Mouse (Mus musculus) forebrain, embryonic 16.5 days (tissue): ENCODE data around the gene Hint3. TPM values are rescaled to one million over a fixed set of nuclear protein-coding genes. Genes with fewer than 3 reads are reported as not detected.

ENCODE experiments used
- ATAC-seq: fragments of 200-750 bp; cut with Nextera tagmentation; 2 replicates; pipeline ENCODE4 v1.8.0; 2017; ENCODE audit warnings: mild to moderate bottlenecking, moderate library complexity
- H3K27ac ChIP-seq: fragments of 300-500 bp; sonication (generic); 2 replicates; pipeline ENCODE4 v1.5.1; 2014; ENCODE audit warnings: low read length, control low read depth
- H3K27me3 ChIP-seq: fragments of 300-500 bp; sonication (generic); replicated peaks from 2 replicates; pipeline ENCODE4 v1.6.1; 2014; ENCODE audit warnings: low read length; ENCODE audit not compliant: control insufficient read depth, insufficient read depth
- H3K36me3 ChIP-seq: fragments of 300-500 bp; sonication (generic); 2 replicates; pipeline ENCODE4 v1.6.1; 2014; ENCODE audit not compliant: control insufficient read depth, insufficient read depth
- H3K4me1 ChIP-seq: fragments of 300-500 bp; sonication (generic); replicated peaks from 2 replicates; pipeline ENCODE4 v1.6.1; 2014; ENCODE audit warnings: low read length; ENCODE audit not compliant: control insufficient read depth, insufficient read depth
- H3K4me2 ChIP-seq: fragments of 300-500 bp; sonication (generic); 2 replicates; pipeline ENCODE4 v1.6.1; 2014; ENCODE audit warnings: mild to moderate bottlenecking, low read length, control low read depth
- H3K4me3 ChIP-seq: fragments of 300-500 bp; sonication (generic); replicated peaks from 2 replicates; pipeline ENCODE4 v1.5.1; 2014; ENCODE audit warnings: mild to moderate bottlenecking, low read length, control low read depth
- H3K9ac ChIP-seq: fragments of 300-500 bp; sonication (generic); replicated peaks from 2 replicates; pipeline ENCODE4 v1.6.1; 2014; ENCODE audit warnings: low read depth, low read length, control low read depth
- H3K9me3 ChIP-seq: fragments of 300-500 bp; sonication (generic); 2 replicates; pipeline ENCODE4 v1.6.1; 2016; ENCODE audit warnings: low read length; ENCODE audit not compliant: control insufficient read depth
- WGBS: fragments of 180-500 bp; shearing (Covaris S2); extraction: QIAGEN DNeasy Blood & Tissue Kit; methylation state at CpG from one replicate; pipeline ENCODE4 v1.1.7; 2014; 5-methylcytosine and 5-hydroxymethylcytosine counted together
- polyA plus RNA-seq: library from polyadenylated mRNA; unstranded; fragments of >200 nt; fragmentation: Nextera tagmentation; extraction: Ambion mirVana; gene quantifications from 2 replicates; pipeline ENCODE4 v1.2.1, GENCODE M21; 2015

Gene Hint3
- polyA plus RNA-seq, 1 experiment from 2014 or later = 22.9 TPM

- Histone ChIP-seq H3K27ac (no peak overlapping the region), H3K4me1 (no peaks in the 10 kb centered on the region), H3K27me3 (no peaks in the 10 kb centered on the region), H3K4me3 (no peak overlapping the region), H3K9ac (no peak overlapping the region), H3K4me2 (no peak overlapping the region), H3K9me3 (no peaks in the 10 kb centered on the region), H3K36me3 (no peaks in the 10 kb centered on the region)
- ATAC-seq = no peak
Measured at GRCm38 (mm10) chr10:30609614-30610013, 19.8 kb downstream of the Hint3 start.

- Histone ChIP-seq H3K4me2 (no peak overlapping the region), H3K27me3 (no peaks in the 10 kb centered on the region), H3K4me3 (no peak overlapping the region), H3K4me1 (no peaks in the 10 kb centered on the region), H3K27ac (no peak overlapping the region), H3K9ac (no peak overlapping the region), H3K9me3 (no peaks in the 10 kb centered on the region), H3K36me3 (no peaks in the 10 kb centered on the region)
- 70% methylated on average over 2 of the region's 2 CpGs for WGBS
- no peak for ATAC-seq
Measured at GRCm38 (mm10) chr10:30608109-30608508, 21.3 kb downstream of the Hint3 start.

GRCm38 (mm10) chr10:30600542-30600966 lies 28.9 kb downstream of the Hint3 start, which contains the start of gene Trmt11:
TSS of gene Trmt11 (minus strand) at chr10:30600749.
- Histone ChIP-seq H3K9me3 (no peaks in the 10 kb centered on the region), H3K4me2 (peak within 1 kb of the TSS; percentile 91), H3K9ac (peak within 1 kb of the TSS; percentile 96), H3K4me3 (peak within 1 kb of the TSS; percentile 89), H3K4me1 (peaks cover 20% of the 10 kb centered on the region), H3K36me3 (peaks cover 3% of the 10 kb centered on the region; the same call in 1 of the 2 replicates), H3K27ac (peak within 1 kb of the TSS; percentile 79), H3K27me3 (no peaks in the 10 kb centered on the region)
- ATAC-seq = peak; percentile 99
- WGBS = under 1% methylated on average over 26 of the region's 28 CpGs

DNA sequence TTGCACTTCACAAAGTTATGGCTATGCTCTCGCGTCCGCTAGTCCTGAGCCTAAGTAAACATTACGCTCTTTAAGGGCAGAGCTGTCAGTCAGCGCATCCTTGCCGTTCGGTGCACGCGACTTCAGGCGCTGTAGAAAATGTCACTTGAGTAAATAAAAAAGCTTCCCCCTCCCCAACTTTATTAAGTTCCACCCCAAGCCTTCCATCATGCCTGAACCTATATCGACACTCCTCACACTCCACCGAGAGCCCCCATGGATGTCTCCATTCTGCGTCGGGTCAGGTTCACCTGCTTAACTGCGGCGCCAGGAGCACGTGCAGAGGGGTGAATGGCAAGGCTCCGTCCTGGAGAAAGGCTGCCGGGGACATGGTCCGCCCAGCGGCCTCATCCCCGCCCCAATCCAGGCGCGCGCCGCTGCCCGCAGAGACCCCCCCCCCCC lies 29.3 kb downstream of the Hint3 start:
- Histone ChIP-seq H3K4me3 (peak overlapping the region; percentile 89), H3K4me2 (peak overlapping the region; percentile 91), H3K9ac (peak overlapping the region; percentile 96), H3K4me1 (peaks cover 20% of the 10 kb centered on the region), H3K27me3 (no peaks in the 10 kb centered on the region), H3K27ac (peak overlapping the region; percentile 79), H3K36me3 (peaks cover 3% of the 10 kb centered on the region; the same call in 1 of the 2 replicates), H3K9me3 (no peaks in the 10 kb centered on the region)
- peak; percentile 81 for ATAC-seq
- under 1% methylated on average over 21 of the region's 27 CpGs for WGBS

DNA sequence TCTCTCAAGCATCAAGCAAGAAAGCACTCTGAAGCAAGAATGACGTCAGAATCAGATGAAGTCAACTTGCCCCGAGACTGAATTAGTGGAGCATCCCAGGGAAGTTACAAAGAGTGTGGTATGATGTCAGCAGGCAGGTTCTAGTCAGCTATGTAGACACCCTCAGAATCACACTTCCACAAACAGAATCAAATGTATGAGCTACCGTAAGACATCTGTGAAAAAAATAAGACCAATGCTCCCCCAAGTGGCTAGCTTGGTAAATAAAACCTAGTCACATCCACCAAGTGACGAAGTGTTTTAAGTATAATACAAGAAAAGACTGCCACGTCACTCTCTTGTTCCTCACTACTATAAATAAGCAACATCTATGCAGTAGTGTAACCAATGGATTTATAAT lies 42.4 kb downstream of the Hint3 start:
- 0 out of 2 replicates have a peak, but pooled peaks cover 4% of the 10 kb centered on the region for H3K36me3 ChIP-seq
- no peak overlapping the region for H3K27ac ChIP-seq
- no peaks in the 10 kb centered on the region for H3K9me3 ChIP-seq
- H3K4me3 ChIP-seq = no peak overlapping the region
- H3K4me2 ChIP-seq = no peak overlapping the region
- H3K27me3 ChIP-seq = no peaks in the 10 kb centered on the region
- H3K4me1 ChIP-seq = no peaks in the 10 kb centered on the region
- no peak overlapping the region for H3K9ac ChIP-seq
- ATAC-seq = peak; percentile 63
- 56% methylated on average over 5 of the region's 5 CpGs for WGBS

- no peak overlapping the region for H3K4me2 ChIP-seq
- 89% methylated on average over 1 of the region's 1 CpGs for WGBS
Measured at GRCm38 (mm10) chr10:30585691-30586090, 43.7 kb downstream of the Hint3 start.

DNA sequence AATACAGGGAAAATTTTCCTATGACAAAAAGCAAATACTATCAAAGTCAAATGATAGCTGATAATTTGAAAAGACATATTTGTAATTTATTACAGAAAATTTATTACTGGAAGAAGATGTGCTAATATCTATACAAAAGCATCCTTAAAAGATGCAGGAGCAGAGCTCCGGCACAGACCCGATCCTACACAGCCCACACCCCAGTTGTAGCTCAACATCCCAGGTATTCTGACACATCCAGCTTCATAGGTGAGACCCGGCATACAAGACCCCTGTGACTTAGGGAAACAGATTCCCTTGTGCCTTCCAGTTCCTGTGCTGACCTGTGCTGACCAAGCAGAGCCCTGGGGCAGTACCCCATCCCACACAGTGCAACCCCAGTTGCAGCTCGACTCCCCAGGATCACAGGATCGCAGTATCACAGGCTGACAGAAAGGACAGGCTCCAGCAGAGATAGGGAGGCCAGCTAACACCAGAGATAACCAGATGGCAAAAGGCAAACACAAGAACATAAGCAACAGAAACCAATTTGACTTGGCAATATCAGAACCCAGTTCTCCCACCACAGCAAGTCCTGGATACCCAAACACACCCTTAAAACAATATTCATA lies 51.7 kb downstream of the Hint3 start:
- Histone ChIP-seq H3K36me3 (no peaks in the 10 kb centered on the region), H3K9me3 (no peaks in the 10 kb centered on the region), H3K4me2 (no peak overlapping the region), H3K27ac (no peak overlapping the region), H3K27me3 (no peaks in the 10 kb centered on the region), H3K9ac (no peak overlapping the region), H3K4me3 (no peak overlapping the region), H3K4me1 (no peaks in the 10 kb centered on the region)
- WGBS = 98% methylated on average over 5 of the region's 5 CpGs
- ATAC-seq = no peak

More at GRCm38 (mm10) chr10:30585691-30586090, 43.7 kb downstream of the Hint3 start:
- no peaks in the 10 kb centered on the region for H3K4me1 ChIP-seq
- no peak overlapping the region for H3K4me3 ChIP-seq
- H3K9ac ChIP-seq = no peak overlapping the region
- no peak for ATAC-seq
- H3K36me3 ChIP-seq = 0 out of 2 replicates have a peak, but pooled peaks cover 4% of the 10 kb centered on the region
- H3K9me3 ChIP-seq = no peaks in the 10 kb centered on the region
- H3K27me3 ChIP-seq = no peaks in the 10 kb centered on the region
- no peak overlapping the region for H3K27ac ChIP-seq

DNA sequence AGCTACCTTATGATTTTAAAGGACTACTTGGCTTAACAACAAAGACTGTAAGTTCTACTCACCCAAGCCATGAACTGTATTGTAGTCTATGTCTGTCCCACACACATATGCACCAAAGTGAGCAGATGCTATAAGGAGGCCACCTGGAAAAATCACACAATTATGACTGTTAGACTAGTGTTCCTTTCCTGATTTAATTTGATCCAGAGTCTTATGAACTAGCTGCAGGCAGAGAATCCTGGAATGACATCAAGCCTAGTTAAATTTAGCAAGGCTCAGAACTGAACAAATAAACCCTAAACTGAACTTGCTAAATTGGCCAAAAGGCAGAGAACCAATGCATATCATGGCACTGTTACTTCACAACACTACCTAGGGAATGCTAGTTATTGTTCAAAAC lies 63.1 kb downstream of the Hint3 start:
- no peaks in the 10 kb centered on the region for H3K4me1 ChIP-seq
- H3K9ac ChIP-seq = no peak overlapping the region
- H3K36me3 ChIP-seq = no peaks in the 10 kb centered on the region
- H3K4me3 ChIP-seq = no peak overlapping the region
- H3K4me2 ChIP-seq = no peak overlapping the region
- H3K27ac ChIP-seq = no peak overlapping the region
- ATAC-seq = no peak
- no peaks in the 10 kb centered on the region for H3K9me3 ChIP-seq
- H3K27me3 ChIP-seq = no peaks in the 10 kb centered on the region

DNA sequence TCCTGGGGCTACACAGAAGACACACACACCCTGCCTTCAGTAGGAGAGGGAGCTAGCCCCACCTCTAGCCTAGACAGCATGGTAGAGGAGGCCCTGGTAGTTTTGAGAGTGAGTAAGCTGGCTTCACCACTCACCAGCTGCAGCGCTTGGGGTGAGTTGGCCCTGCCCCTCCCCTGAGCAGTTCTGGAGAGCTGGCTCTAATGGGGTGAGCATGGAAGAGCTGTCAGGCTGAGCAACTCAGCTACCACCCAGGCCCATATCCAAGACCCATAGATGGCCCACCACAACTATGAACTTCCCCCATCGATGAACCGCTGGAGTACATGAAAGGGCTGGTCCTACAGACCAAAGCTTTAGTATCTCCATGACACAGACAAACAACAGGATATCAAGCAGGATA lies 64.8 kb downstream of the Hint3 start:
- ATAC-seq = no peak
- no peaks in the 10 kb centered on the region for H3K4me1 ChIP-seq
- no peak overlapping the region for H3K4me3 ChIP-seq
- no peaks in the 10 kb centered on the region for H3K27me3 ChIP-seq
- H3K27ac ChIP-seq = no peak overlapping the region
- H3K9ac ChIP-seq = no peak overlapping the region
- no peak overlapping the region for H3K4me2 ChIP-seq
- H3K9me3 ChIP-seq = no peaks in the 10 kb centered on the region
- H3K36me3 ChIP-seq = peaks cover 3% of the 10 kb centered on the region; the same call in 1 of the 2 replicates
- 95% methylated on average over 3 of the region's 3 CpGs for WGBS
